Mouse (Mus musculus): ENCODE measurements at regions not wholly inside any gene's neighbourhood (a gene's known extent, or its start where the extent isn't known, plus 50 kb on each side); places are given as distances from the start of the nearest gene placed in this dataset.

GRCm38 (mm10) chr14:97446793-97447192 lies 722.8 kb downstream of the Dach1 start:
- no peak for DNase-seq (ENCODE audit: low spot score in 2 of 2)

- no peak for DNase-seq (ENCODE audit: low spot score in 2 of 2)
These were observed 729.2 kb downstream of the Dach1 start for GRCm38 (mm10) chr14:97440326-97440725.

GRCm38 (mm10) chr14:97435453-97436233 lies 733.9 kb downstream of the Dach1 start:
- no peak for DNase-seq (ENCODE audit: low spot score in 2 of 2)

- no peak for DNase-seq (ENCODE audit: low spot score in 2 of 2)
These were observed 738.3 kb downstream of the Dach1 start for GRCm38 (mm10) chr14:97431221-97431620.

- DNase-seq (ENCODE audit: low spot score in 2 of 2): no peak
These were observed 766.3 kb downstream of the Dach1 start for GRCm38 (mm10) chr14:97403176-97403795.

GRCm38 (mm10) chr14:97396385-97396784 lies 773.2 kb downstream of the Dach1 start:
- no peak for DNase-seq (ENCODE audit: low spot score in 2 of 2)

GRCm38 (mm10) chr14:97395750-97396377 lies 773.7 kb downstream of the Dach1 start:
- no peak for DNase-seq (ENCODE audit: low spot score in 2 of 2)

- DNase-seq (ENCODE audit: low spot score in 2 of 2): no peak
These were observed 780.6 kb downstream of the Dach1 start for GRCm38 (mm10) chr14:97389005-97389404.

- DNase-seq (ENCODE audit: low spot score in 2 of 2): no peak
These were observed 789.4 kb downstream of the Dach1 start for GRCm38 (mm10) chr14:97380131-97380530.

GRCm38 (mm10) chr14:97356915-97357314 lies 812.6 kb downstream of the Dach1 start:
- no peak for DNase-seq (ENCODE audit: low spot score in 2 of 2)

GRCm38 (mm10) chr14:97347970-97348369 lies 821.6 kb downstream of the Dach1 start:
- DNase-seq (ENCODE audit: low spot score in 2 of 2): no peak

GRCm38 (mm10) chr14:97331388-97331787 lies 812.5 kb upstream of the Klhl1 start:
- no peak for DNase-seq (ENCODE audit: low spot score in 2 of 2)

GRCm38 (mm10) chr14:97329979-97330378 lies 811.1 kb upstream of the Klhl1 start:
- no peak for DNase-seq (ENCODE audit: low spot score in 2 of 2)

GRCm38 (mm10) chr14:97293109-97293508 lies 774.2 kb upstream of the Klhl1 start:
- no peak for DNase-seq (ENCODE audit: low spot score in 2 of 2)

GRCm38 (mm10) chr14:97287447-97287846 lies 768.5 kb upstream of the Klhl1 start:
- no peak for DNase-seq (ENCODE audit: low spot score in 2 of 2)

- no peak for DNase-seq (ENCODE audit: low spot score in 2 of 2)
These were observed 739.6 kb upstream of the Klhl1 start for GRCm38 (mm10) chr14:97258461-97258860.

All from urinary bladder, adult 18-20 months (tissue).